Mouse (Mus musculus) small intestine, adult 2 months (tissue): ENCODE data around the gene Hectd2.

Source experiments
- CTCF ChIP-seq: fragments of 200-500 bp; IDR thresholded peaks from 2 replicates; pipeline ENCODE4 v1.5.1; 2012; ENCODE audit warnings: low read depth, mild to moderate bottlenecking, control low read depth, inconsistent platforms, low read length, moderate library complexity, mixed read lengths; ENCODE audit not compliant: insufficient replicate concordance, insufficient read length; ENCODE audit errors: extremely low read depth
- POLR2A ChIP-seq: fragments of 200-500 bp; IDR thresholded peaks from 2 replicates; pipeline ENCODE4 v1.6.1; 2012; ENCODE audit warnings: low read depth, mild to moderate bottlenecking, control low read depth, inconsistent platforms, low read length, moderate library complexity

GRCm38 (mm10) chr19:36573986-36574385 is 19.5 kb downstream of the Hectd2 start:
- no peak for TF ChIP-seq CTCF
- no peak for TF ChIP-seq POLR2A
